Mouse (Mus musculus): Measurements from ENCODE around the gene Ift88.
"Not testable (repeated sequence)": the region's sequence is repeated elsewhere in the genome, so short reads cannot be mapped to it uniquely, and the experiment has no call there.

Ift88 gene

DNA sequence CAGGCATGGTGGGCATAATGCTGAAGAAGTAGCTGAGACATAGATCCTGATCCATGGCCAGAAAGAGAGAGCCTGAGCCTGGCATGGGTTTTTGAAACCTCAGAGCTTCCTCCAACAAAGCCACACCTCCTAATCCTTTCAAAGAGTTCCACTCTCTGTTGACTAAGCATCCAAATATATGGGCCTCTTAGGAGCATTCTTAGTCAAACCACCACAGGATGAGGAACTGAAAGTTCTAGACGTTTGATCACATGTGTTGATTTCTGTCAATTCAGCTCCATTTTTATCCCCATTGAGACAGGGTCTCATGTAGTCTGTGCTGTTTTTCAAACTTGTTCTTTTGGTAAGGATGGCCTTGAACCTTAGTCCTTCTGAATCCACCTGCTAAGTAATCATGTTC, 28.7 kb downstream of the Ift88 start:
- no peak for DNase-seq (ENCODE audit: low spot score)

DNA sequence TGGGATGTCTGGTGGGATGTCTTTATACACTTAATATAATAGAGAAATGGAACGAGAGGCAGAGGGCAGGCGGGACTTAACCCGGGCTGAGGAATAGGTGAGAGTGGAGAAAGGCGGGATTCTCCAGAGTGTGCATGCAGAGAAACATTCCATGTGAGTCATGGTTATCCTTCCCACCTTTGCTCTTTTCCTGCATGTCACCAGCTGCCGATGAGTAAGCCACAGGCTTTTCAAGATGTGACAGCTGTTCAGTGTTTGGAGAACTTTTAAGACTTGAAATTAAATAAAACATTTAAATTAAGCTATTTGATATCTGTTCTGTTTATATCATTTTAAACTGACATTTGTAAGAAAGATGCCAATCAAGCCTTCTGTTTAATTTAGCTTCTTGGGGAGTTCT, 36.0 kb downstream of the Ift88 start:
- no peak for DNase-seq (ENCODE audit: low spot score)

DNA sequence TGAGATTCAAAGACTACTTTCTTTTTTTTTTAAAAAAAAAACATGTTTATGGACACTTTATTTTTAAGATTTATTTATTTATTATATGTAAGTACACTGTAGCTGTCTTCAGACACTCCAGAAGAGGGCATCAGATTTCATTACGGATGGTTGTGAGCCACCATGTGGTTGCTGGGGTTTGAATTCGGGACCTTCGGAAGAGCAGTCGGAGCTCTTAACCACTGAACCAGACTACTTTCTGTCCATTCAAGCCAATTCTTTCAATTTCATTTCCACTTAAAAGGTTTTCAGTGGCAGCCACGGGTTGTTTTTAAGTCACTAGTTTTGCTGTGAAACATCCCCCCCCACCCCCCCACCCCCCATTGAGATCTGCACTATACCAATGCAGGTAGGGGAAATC, 36.5 kb downstream of the Ift88 start:
- not testable (repeated sequence) for DNase-seq (ENCODE audit: low spot score)

DNA sequence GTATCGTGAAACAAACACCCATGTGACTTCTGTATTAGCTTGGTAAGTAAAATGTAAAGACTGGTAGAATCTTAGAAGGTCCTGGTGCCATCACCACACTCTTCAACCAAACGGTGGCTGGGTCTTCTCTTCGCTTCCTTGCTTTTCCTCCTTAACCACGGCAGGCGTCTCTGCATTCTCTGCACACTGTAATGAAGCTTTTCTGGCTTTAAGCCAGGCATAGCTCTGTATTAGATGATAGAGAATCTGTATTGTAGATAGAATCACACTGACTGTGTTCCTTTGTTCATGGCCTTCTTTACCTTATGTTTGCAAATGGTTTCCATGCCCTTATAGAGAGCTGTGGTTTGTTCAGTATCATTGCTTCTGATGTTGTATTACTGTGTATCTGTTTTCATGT, 39.0 kb downstream of the Ift88 start:
- no peak for DNase-seq (ENCODE audit: low spot score)

DNA sequence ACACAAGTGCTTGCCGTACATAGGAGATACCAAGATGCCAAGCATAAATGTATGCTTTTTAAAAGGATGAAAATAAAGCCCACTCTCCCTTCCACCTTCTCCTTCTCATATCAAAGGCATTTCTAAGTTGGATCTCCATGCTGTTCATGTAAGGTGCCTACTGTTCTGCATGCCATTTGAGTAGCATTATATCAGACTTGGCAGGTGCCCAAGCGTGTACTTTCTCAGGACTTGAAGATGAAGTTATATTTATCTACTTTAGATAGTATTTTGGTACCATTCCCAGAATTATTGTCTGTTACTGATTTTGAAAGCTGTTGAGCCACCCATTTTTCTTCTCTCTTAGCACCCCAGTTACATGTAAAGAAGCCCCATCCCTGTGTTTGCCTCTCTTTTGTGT, 51.2 kb downstream of the Ift88 start:
- DNase-seq (ENCODE audit: low spot score), result peak; percentile 60

DNA sequence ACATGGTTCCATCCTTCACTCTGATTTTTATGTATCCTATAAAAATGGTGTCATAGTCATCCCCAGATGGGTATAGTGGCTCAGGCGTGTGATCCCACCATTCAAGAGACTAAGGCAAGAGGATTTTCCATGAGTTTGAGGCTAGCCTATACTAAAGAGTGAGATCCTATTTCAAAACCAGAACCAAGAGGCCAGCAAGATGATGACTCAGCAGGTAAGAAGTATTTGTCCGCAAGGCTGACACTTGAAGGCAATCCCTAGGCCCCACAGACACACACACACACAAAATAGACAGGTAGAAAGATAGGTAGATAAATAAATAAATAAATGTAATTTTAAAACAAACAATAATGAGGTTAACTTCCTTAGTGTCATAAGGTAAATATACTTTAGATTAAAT, 58.4 kb downstream of the Ift88 start:
- DNase-seq (ENCODE audit: low spot score), result no peak

DNA sequence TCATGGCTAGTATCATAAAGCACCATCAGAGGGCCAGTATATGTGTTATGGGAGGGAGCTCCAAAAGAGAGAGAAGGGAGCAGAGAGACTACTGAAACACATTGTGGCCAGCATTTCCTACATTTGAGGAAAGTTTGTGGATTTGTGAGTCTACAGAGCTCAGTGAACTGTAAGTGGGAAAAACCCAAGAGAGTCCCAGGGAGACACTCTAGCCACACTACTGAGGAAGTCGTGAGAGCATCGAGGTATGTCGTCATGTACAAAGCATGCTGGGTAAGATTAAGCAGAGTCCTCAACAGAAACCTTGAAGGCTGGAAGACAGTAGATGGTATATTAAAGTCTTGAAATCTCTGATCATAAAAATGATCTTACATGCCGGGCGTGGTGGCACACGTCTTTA, 60.3 kb downstream of the Ift88 start:
- no peak for DNase-seq (ENCODE audit: low spot score)

DNA sequence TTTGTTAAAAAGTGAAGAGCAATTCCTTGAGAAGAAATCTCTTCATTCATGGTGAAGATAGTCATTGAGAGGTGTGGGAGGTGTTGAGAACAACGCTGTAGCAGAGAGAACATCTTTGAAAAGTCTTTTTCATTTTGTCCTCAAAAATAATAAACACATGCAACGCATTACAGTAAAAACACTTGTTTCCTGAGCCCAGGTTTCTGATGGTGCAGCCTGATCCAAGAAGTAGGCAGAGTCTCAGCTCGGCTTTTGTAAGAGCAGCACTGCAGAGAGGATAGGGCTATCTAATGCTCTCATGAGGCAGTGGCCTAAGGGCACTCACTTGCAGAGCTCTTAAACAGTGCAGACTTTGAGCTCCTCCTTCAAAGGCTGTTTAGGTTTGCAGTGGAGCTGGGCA, 65.8 kb downstream of the Ift88 start:
- no peak for DNase-seq (ENCODE audit: low spot score)

DNA sequence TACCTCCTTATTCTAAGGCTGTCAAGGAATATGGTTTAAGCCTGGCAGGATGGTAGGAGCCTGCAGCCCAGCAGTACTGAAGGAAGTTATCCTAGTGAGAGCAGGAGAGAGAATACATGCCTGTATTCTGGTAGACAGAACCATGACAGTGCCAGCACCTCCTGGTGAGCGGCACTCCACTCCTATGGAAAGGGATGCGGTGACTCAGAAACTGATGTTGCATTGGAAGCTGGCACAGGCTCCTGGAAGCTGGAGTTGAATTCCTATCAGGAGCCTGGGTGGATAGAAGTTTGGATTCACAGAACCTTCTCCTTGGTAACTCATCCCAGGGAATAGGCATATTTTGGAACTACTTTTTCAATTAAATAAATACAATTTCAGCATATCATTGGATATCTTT, 70.0 kb downstream of the Ift88 start:
- DNase-seq (ENCODE audit: low spot score), result no peak

DNA sequence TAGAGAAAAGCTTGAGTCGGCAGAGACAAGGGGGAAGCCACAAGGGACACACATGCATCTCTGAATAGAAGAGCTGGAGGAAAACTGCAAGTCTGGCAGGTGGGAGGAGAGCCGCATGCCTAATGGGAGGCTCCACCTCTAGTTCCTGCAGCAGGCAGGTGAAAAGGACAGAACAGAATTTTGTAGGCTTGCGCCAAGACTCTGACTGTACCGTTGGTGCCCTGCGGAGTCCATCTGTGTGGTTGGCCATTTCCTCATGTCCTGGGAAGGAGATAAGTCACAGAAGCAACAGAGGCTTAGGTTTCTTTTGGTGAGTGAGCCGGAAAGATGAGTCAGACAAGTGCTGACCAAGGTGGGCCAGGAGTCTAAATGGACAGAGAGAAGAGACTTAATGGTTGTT, 79.9 kb downstream of the Ift88 start:
- no peak for DNase-seq (ENCODE audit: low spot score)

DNA sequence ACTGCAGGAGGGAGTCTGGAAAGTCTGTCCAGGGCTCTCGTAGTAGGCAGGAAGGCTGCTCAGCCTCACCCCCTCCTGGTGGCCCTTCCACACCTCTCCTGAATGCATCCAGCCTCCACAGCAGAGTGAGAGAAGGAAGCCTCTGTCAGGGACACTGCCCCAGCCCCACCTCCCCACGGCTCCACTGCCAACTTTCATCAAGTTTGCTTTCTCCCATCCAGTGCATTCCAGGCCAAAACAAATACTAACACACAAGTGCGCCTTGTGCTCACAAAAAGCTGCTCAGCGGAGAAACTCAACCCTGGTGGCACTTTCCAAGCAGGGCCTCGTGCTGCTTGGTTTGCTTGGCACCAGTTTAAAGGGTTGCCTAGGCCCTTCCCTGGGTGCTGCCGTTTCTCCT, 85.7 kb downstream of the Ift88 start:
- DNase-seq (ENCODE audit: low spot score), result no peak

DNA sequence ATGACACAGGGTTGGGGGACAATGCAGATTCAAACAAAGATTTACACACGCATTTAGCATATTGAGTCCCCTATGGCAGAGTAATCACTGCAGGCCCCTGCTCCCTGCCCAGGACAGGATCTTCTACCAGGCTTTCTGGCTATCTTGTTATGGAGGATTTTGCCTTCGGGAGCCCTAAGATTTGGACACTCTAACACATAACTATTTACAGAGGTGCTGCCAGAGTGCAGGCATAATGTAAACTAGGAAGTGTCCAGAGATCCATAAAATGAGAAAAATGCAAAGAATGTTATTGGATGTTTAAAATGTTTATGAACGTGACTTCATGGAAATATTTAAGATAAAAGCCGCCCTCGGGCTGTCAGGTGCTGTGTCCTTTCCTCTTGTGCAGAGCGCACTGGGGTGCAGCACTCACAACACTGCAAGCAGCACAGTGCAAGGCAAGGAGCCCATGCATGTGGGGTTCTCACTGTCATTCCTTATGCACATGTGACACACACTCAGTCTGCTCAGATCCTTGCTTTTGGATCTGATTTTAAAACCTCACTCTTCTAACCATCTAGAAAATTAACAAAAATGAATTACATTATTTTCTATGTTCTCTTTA, 91.4 kb downstream of the Ift88 start:
- no peak for DNase-seq (ENCODE audit: low spot score)

DNA sequence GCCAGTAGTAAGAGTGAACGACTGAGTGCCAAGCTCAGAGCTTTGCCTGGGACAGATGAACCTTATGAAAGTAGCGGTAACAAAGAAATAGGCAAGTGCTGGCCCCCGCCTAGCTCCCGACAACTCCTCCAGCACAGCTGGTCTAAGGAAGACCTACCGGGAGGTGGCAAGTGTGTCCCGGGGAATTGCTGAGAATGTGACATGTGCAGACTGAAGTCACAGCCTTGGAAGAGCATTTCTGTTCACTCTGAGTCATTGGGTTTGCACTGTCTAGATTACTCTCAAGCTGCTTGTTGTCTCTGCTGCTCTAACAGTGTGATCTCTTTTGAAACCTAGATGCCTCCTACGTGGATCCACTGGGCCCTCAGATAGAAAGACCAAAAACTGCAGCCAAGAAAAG, 93.1 kb downstream of the Ift88 start:
- no peak for DNase-seq (ENCODE audit: low spot score)

DNA sequence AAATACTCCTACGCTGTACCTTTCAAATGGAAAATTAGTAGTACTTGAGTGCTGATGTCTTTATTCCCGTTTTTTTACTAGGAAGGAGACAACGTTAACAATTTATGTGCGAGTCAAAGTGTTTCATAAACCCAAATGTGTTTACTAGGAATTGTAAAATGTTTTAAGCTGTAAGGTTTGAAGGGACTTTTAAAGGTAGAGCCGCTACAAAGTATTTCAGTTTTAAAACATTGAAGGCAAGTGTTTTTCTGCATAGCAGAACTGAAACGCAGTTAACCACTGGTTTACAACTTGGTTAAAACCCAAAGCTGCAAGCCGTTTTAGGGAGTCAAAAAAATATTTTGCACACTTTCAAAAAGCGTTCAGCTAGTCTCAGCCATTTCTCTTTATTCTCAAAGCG, 99.9 kb downstream of the Ift88 start:
- no peak for DNase-seq (ENCODE audit: low spot score)

DNA sequence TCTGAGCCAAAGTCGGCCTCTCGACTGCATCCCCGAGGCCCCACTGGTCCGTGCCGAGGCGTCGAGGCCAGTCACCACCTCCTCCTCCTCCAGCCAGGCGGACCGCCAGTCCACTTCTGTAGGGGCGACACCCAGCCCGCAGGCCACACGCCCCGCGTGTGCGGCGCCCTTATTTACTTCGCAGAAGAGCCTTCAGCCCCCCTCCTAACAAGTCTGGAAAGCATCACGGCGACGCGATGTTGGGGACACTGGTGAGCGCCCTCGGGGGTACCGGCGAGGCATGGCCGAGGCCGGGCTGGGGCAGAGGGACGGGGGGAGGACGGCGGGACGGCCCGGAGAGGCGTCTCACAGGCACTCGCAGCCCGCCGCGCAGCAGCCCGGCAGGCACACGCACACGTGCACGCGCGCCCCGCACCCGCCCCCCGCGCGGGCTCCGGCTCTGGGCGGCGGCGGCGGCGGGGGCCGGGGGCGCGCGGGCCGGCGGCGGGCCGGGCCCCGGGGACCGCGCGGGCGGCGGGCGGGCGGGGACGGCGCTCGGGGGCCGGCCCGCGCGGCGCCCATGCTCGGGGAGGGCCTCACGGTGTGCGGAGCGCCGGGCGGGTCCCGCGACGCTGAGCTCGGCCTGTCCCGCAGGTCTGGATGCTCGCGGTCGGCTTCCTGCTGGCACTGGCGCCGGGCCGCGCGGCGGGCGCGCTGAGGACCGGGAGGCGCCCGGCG, 101.0 kb downstream of the Ift88 start, which contains the start of gene Il17d:
TSS of gene Il17d (plus strand) at position 107 of the 717 bp plus-strand sequence.
- DNase-seq (ENCODE audit: low spot score), result peak; percentile 67

DNA sequence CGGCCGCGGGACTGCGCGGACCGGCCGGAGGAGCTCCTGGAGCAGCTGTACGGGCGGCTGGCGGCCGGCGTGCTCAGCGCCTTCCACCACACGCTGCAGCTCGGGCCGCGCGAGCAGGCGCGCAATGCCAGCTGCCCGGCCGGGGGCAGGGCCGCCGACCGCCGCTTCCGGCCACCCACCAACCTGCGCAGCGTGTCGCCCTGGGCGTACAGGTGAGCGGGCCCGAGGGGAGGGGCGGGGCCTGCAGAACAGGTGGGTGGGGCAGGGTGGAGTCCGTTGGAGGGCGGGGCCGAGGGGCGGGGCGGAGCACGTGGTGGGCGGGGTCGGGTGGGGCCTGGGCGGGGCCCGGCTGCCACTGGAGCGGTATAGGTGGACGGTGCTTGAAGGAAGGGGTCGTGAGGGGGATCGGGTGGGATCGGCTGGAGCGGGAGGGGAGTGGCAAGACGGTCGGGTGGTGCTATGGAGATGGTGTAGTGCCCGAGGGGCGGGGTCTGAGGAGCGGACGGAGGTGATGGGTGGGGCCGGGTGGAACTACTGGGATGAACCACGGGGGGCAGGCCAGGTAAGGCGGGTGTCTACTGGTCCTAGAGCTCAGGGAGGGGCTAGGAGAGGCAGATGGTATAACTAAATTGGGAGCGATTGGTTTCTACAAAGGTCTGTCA, 101.7 kb downstream of the Ift88 start:
- DNase-seq (ENCODE audit: low spot score), result peak; percentile 86

DNA sequence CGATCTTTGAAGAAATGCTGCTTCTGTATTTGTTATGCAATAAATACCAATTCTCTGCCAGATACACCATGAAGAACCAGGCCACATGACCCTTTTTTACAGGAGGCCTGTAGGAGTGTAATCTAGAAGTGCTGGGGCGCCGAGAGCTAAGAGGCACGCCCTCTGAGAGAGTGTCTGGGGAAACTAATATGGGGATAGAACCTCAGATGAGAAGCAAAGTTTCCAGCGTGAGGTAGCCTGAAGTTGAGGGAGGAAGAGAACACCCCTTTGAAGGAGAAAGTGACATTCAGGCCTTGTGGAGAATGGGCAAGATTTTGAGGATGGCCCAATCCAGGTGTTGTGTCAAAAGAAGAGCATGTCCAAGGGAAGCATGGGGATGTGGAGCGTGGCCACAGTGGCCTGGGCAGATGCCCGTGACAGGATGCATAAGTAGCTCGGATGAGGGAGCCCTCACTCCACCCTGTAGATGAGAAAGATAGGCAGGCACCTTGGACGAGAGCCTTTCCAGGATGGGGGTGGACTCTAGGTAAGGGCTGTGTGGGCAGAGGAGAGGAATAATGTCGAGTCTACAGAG, 102.3 kb downstream of the Ift88 start:
- DNase-seq (ENCODE audit: low spot score), result no peak

DNA sequence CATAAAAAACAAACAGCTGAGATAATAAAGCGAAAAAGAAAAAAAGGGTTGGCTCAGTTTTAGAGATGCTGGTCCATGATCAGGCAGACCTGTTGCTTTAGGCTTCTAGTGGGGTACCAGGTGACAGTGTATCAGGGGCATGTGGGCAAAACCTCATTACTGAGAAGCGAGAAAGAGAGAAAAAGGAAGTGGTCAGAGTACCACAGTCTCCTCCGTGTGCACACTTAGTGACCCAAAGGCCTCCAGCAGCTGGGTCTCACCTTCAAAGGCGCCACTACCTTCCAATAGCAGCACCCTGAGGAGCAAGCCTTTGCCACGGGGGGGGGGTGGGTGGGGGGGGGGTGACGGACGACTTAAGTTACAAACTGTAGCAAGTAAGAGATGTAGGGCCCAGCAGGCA, 103.3 kb downstream of the Ift88 start:
- no peak for DNase-seq (ENCODE audit: low spot score)

DNA sequence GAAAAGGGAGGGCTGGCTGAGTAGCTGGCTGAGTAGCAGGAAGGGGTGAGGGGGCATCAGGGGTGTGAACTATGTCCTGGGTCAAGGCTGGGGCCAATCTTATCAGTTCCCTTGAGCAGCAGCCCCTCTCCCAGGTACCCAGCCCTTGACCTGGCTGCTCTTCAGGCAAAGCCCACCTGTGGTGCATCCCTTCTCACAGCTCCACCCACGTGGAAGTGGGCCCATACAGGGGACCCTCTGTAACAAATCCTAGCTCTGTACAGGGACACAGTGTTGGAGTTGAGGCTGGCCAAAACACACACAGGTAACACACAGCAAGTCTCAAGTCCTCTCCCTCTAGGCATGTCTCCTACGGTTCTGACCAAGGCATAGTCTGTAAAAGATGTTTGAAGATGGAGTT, 103.7 kb downstream of the Ift88 start:
- DNase-seq (ENCODE audit: low spot score), result no peak

DNA sequence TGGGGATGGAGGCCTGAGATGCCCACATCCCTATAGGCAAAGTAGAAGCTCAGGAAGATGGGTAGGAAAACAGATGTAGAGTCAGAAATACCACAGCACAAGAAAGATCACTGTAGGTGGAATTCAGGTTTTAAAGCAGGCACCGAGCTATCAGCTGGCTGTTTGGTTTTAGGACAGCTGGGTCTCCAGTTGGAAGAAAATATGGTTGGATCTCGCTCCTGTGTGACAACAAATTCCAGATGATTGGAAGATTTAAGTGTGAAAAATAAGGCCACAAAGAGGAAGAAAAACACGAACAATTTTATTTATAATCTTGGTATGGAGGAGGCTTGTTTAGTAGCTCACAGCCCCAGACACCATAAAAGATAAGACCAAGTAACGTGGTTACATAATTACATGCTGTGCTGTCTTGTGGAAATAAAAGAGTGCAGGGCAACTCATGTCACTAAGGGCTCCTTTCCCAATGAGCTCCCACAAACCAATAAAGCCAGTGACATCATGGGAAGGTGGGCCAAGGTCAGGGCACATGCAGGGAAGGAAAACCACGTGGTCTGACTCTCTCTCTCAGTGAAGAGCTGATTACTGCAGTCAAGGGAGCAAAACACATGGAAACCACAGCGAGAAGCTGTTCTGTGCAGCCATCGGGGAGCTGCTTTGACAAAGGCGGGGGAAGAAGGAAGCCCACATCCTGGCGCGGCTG, 105.4 kb downstream of the Ift88 start:
- peak; percentile 66 for DNase-seq (ENCODE audit: low spot score)

DNA sequence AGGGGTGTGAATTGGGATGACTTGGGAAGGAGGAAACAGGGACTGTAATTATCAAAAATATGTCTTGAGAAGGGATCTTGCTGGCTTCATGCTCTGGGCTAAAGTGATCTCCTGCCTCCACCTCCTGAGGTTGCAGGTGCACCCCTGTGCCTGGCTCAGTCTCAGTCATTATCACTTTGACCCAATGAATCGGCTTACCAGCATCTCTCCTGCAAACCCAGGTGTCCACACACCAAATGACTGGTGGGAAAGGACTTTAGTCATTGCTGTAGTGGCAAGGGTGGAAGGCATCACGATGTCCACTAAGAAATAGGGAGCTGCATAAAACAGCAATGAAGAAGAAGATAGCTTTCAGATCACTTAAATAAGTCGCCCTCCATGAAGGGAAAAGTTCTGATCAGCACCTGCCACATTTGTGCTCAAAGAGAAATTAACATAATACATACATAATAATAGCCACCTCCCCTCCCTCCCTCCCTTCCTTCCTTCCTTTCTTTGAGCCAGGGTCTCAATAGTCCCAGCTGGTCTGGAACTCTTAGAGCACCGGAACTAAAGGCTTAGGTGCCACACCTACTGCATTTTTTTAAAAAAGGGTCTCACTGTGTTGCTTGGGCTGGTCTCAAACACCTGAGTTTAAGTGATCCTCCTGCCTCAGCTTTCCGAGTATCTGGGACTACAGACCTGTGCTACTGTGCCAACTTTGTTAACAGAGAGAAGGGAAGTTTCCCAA, 106.1 kb downstream of the Ift88 start:
- no peak for DNase-seq (ENCODE audit: low spot score)

DNA sequence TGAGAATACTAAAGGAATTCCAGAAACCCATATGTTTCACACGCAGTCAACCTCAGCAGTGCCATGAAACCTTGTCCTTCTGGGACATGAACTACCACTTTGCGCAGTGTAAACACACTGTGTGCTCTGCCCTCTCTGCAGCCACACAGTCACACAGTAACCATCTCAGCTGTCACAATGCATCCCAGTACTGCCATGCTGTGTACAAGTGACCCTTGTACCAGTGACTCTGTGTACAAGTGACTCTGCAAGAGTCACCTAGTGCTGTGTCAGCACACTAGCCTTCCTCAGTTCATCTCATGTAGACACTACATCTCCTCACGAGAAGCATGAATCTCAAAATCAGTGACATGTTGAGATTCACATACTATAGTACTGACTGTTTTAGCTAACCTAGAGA, 108.7 kb downstream of the Ift88 start:
- DNase-seq (ENCODE audit: low spot score), result no peak

Measured in testis, postnatal 10 days (tissue).